Mouse (Mus musculus) left cerebral cortex, postnatal 36 days (tissue): ENCODE data around the gene Hrnr. TPM values are rescaled to one million over a fixed set of nuclear protein-coding genes. Genes with fewer than 3 reads are reported as not detected.

Source experiments
- total RNA-seq, 2 experiments: library from RNA; stranded (reverse); gene quantifications; 2 replicates each; pipeline ENCODE4 v1.2.3; 2021

Gene Hrnr
- total RNA-seq, 2 experiments from 2014 or later: not detected

Other genes with a start within 250 kb of the Hrnr start
- not detected for gene Crnn, start 175.0 kb upstream of the Hrnr start, total RNA-seq
- gene Flg2, start 122.5 kb upstream of the Hrnr start, total RNA-seq: not detected
- not detected for gene Flg, start 46.2 kb upstream of the Hrnr start, total RNA-seq
- not detected for gene Rptn, start 74.0 kb downstream of the Hrnr start, total RNA-seq
- 1 to 10 TPM; 2.0 to 2.3 TPM for gene Tchh, start 122.6 kb downstream of the Hrnr start, total RNA-seq
- gene Tchhl1, start 149.0 kb downstream of the Hrnr start, total RNA-seq: not detected
- 1 to 10 TPM; 7.0 to 9.9 TPM for gene S100a11, start 200.7 kb downstream of the Hrnr start, total RNA-seq
- gene S100a10, start 235.3 kb downstream of the Hrnr start, total RNA-seq: 10 to 100 TPM; 32.5 to 40.0 TPM